Mouse (Mus musculus): ENCODE results near the gene Bcl3.

- no peak for TF ChIP-seq POLR2A (IDR thresholded peaks at IDR 0.05; ENCODE audit: insufficient read depth, low read length)
- no peak for TF ChIP-seq CTCF (IDR thresholded peaks at IDR 0.05; ENCODE audit: low read depth, low read length)
- no peak for TF ChIP-seq EP300 (IDR thresholded peaks at IDR 0.05; ENCODE audit: insufficient read depth, low read depth, low read length)
Observed at GRCm38 (mm10) chr7:19809369-19809768, 13.2 kb downstream of the Bcl3 start.

Measured in ES-Bruce4 (cell line).